Mouse (Mus musculus): ENCODE data around the gene Nr1h3.

DNA sequence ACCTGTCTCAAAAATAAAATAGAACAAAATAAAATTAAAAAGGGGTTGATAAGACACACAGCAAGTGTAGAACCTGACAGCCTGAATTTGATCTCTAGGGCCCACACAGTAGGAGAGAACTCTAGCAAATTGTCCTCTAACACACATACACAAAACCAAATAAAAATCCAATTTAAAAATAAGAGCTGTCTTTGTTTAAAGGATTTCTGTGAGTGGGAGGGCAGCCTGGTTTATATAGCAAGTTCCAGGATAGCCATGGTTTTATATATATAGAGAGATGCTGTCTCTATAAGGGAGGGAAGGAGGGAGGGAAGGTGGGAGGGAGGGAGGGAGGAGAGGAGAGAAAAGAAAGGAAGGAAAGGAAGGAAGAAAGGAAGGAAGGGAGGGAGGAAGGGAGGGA, 54.5 kb downstream of the Nr1h3 start:
- TF ChIP-seq CTCF (IDR thresholded peaks at IDR 0.05; ENCODE audit: borderline replicate concordance, control insufficient read depth, extremely low read depth, insufficient read depth, low read length, poor library complexity): no peak
- no peak for TF ChIP-seq POLR2A (IDR thresholded peaks at IDR 0.05; ENCODE audit: control insufficient read depth, extremely low read depth, insufficient read depth, low read length, poor library complexity)
